Mouse (Mus musculus): ENCODE results near the gene Fhl2. TPM values are rescaled to one million over a fixed set of nuclear protein-coding genes. Genes with fewer than 3 reads are reported as not detected.
A peak's percentile ranks its signal among the peaks of the same experiment; 100 is the strongest.

Gene Fhl2
- polyA plus RNA-seq, 1 experiment from 2014 or later: 2.4 TPM

GRCm38 (mm10) chr1:43163084-43163466, 33.7 kb downstream of the Fhl2 start:
- Histone ChIP-seq H3K4me3 (ENCODE audit: low read depth, low read length) (peak overlapping the region; percentile 56), H3K9me3 (ENCODE audit: low read length) (no peaks in the 10 kb centered on the region), H3K4me2 (ENCODE audit: low read depth, low read length) (peak overlapping the region; percentile 78), H3K27me3 (ENCODE audit: insufficient read depth, low read length) (peaks cover 14% of the 10 kb centered on the region), H3K9ac (replicated peaks) (no peak overlapping the region), H3K27ac (ENCODE audit: low read depth) (no peak overlapping the region), H3K36me3 (replicated peaks; ENCODE audit: insufficient read depth, low read length) (no peaks in the 10 kb centered on the region), H3K4me1 (ENCODE audit: insufficient read depth) (peaks cover 7% of the 10 kb centered on the region)
- WGBS (ENCODE audit: insufficient replicate concordance): 3% methylated on average over 5 of the region's 6 CpGs
- no peak for ATAC-seq
- DNase-seq: no peak
- TF ChIP-seq EP300 (IDR thresholded peaks at IDR 0.05; ENCODE audit: low read depth): no peak
- TF ChIP-seq CTCF (IDR thresholded peaks at IDR 0.05; ENCODE audit: low read depth): no peak

- no peak overlapping the region for H3K9ac ChIP-seq (replicated peaks)
- H3K4me1 ChIP-seq (ENCODE audit: insufficient read depth): peaks cover 7% of the 10 kb centered on the region
- H3K9me3 ChIP-seq (ENCODE audit: low read length): no peaks in the 10 kb centered on the region
- H3K4me3 ChIP-seq (ENCODE audit: low read depth, low read length): no peak overlapping the region
- H3K4me2 ChIP-seq (ENCODE audit: low read depth, low read length): no peak overlapping the region
- ATAC-seq: no peak
- no peak for TF ChIP-seq EP300 (IDR thresholded peaks at IDR 0.05; ENCODE audit: low read depth)
- no peak for TF ChIP-seq CTCF (IDR thresholded peaks at IDR 0.05; ENCODE audit: low read depth)
- H3K27me3 ChIP-seq (ENCODE audit: insufficient read depth, low read length): peaks cover 14% of the 10 kb centered on the region
- H3K36me3 ChIP-seq (replicated peaks; ENCODE audit: insufficient read depth, low read length): no peaks in the 10 kb centered on the region
- WGBS (ENCODE audit: insufficient replicate concordance): 74% methylated on average over 3 of the region's 3 CpGs
- no peak for DNase-seq
- H3K27ac ChIP-seq (ENCODE audit: low read depth): no peak overlapping the region
These were observed 34.4 kb downstream of the Fhl2 start for GRCm38 (mm10) chr1:43162394-43162793.

- Histone ChIP-seq H3K4me2 (ENCODE audit: low read depth, low read length) (no peak overlapping the region), H3K4me3 (ENCODE audit: low read depth, low read length) (no peak overlapping the region), H3K4me1 (ENCODE audit: insufficient read depth) (peaks cover 7% of the 10 kb centered on the region), H3K36me3 (replicated peaks; ENCODE audit: insufficient read depth, low read length) (no peaks in the 10 kb centered on the region), H3K9ac (replicated peaks) (no peak overlapping the region), H3K27me3 (ENCODE audit: insufficient read depth, low read length) (peaks cover 14% of the 10 kb centered on the region), H3K9me3 (ENCODE audit: low read length) (no peaks in the 10 kb centered on the region), H3K27ac (ENCODE audit: low read depth) (no peak overlapping the region)
- TF ChIP-seq CTCF (IDR thresholded peaks at IDR 0.05; ENCODE audit: low read depth) (no peak), EP300 (IDR thresholded peaks at IDR 0.05; ENCODE audit: low read depth) (no peak)
- DNase-seq (no peak), ATAC-seq (no peak)
- 55% methylated on average over 4 of the region's 4 CpGs for WGBS (ENCODE audit: insufficient replicate concordance)
These were observed 37.4 kb downstream of the Fhl2 start for GRCm38 (mm10) chr1:43159429-43159828.

- TF ChIP-seq CTCF (IDR thresholded peaks at IDR 0.05; ENCODE audit: low read depth) (no peak), EP300 (IDR thresholded peaks at IDR 0.05; ENCODE audit: low read depth) (no peak)
- no peaks in the 10 kb centered on the region for H3K9me3 ChIP-seq (ENCODE audit: low read length)
- DNase-seq (no peak), ATAC-seq (no peak)
- no peaks in the 10 kb centered on the region for H3K27me3 ChIP-seq (ENCODE audit: insufficient read depth, low read length)
- no peak overlapping the region for H3K9ac ChIP-seq (replicated peaks)
- no peak overlapping the region for H3K4me3 ChIP-seq (ENCODE audit: low read depth, low read length)
- WGBS (ENCODE audit: insufficient replicate concordance): 67% methylated on average over 2 of the region's 2 CpGs
- H3K4me2 ChIP-seq (ENCODE audit: low read depth, low read length): no peak overlapping the region
- H3K4me1 ChIP-seq (ENCODE audit: insufficient read depth): no peaks in the 10 kb centered on the region
- no peak overlapping the region for H3K27ac ChIP-seq (ENCODE audit: low read depth)
- H3K36me3 ChIP-seq (replicated peaks; ENCODE audit: insufficient read depth, low read length): no peaks in the 10 kb centered on the region
These were observed 38.9 kb downstream of the Fhl2 start for GRCm38 (mm10) chr1:43157907-43158306.

GRCm38 (mm10) chr1:43154491-43154890, 42.3 kb downstream of the Fhl2 start:
- WGBS (ENCODE audit: insufficient replicate concordance): 46% methylated on average over 2 of the region's 2 CpGs
- ATAC-seq (no peak), DNase-seq (no peak)
- no peaks in the 10 kb centered on the region for H3K4me1 ChIP-seq (ENCODE audit: insufficient read depth)
- no peak overlapping the region for H3K27ac ChIP-seq (ENCODE audit: low read depth)
- H3K4me2 ChIP-seq (ENCODE audit: low read depth, low read length): no peak overlapping the region
- TF ChIP-seq EP300 (IDR thresholded peaks at IDR 0.05; ENCODE audit: low read depth) (no peak), CTCF (IDR thresholded peaks at IDR 0.05; ENCODE audit: low read depth) (no peak)
- H3K27me3 ChIP-seq (ENCODE audit: insufficient read depth, low read length): no peaks in the 10 kb centered on the region
- no peaks in the 10 kb centered on the region for H3K36me3 ChIP-seq (replicated peaks; ENCODE audit: insufficient read depth, low read length)
- no peak overlapping the region for H3K4me3 ChIP-seq (ENCODE audit: low read depth, low read length)
- no peaks in the 10 kb centered on the region for H3K9me3 ChIP-seq (ENCODE audit: low read length)
- H3K9ac ChIP-seq (replicated peaks): no peak overlapping the region

GRCm38 (mm10) chr1:43153538-43153937, 43.2 kb downstream of the Fhl2 start:
- 62% methylated on average over 5 of the region's 5 CpGs for WGBS (ENCODE audit: insufficient replicate concordance)
- Histone ChIP-seq H3K27ac (ENCODE audit: low read depth) (no peak overlapping the region), H3K9me3 (ENCODE audit: low read length) (no peaks in the 10 kb centered on the region), H3K9ac (replicated peaks) (no peak overlapping the region), H3K4me1 (ENCODE audit: insufficient read depth) (no peaks in the 10 kb centered on the region), H3K36me3 (replicated peaks; ENCODE audit: insufficient read depth, low read length) (no peaks in the 10 kb centered on the region), H3K4me3 (ENCODE audit: low read depth, low read length) (no peak overlapping the region), H3K4me2 (ENCODE audit: low read depth, low read length) (no peak overlapping the region), H3K27me3 (ENCODE audit: insufficient read depth, low read length) (no peaks in the 10 kb centered on the region)
- no peak for TF ChIP-seq CTCF (IDR thresholded peaks at IDR 0.05; ENCODE audit: low read depth)
- TF ChIP-seq EP300 (IDR thresholded peaks at IDR 0.05; ENCODE audit: low read depth): no peak
- ATAC-seq (no peak), DNase-seq (no peak)

- DNase-seq (no peak), ATAC-seq (no peak)
- no peaks in the 10 kb centered on the region for H3K36me3 ChIP-seq (replicated peaks; ENCODE audit: insufficient read depth, low read length)
- H3K4me1 ChIP-seq (ENCODE audit: insufficient read depth): no peaks in the 10 kb centered on the region
- H3K27me3 ChIP-seq (ENCODE audit: insufficient read depth, low read length): no peaks in the 10 kb centered on the region
- no peak overlapping the region for H3K4me3 ChIP-seq (ENCODE audit: low read depth, low read length)
- no peak overlapping the region for H3K9ac ChIP-seq (replicated peaks)
- no peak for TF ChIP-seq CTCF (IDR thresholded peaks at IDR 0.05; ENCODE audit: low read depth)
- TF ChIP-seq EP300 (IDR thresholded peaks at IDR 0.05; ENCODE audit: low read depth): no peak
- H3K27ac ChIP-seq (ENCODE audit: low read depth): no peak overlapping the region
- H3K9me3 ChIP-seq (ENCODE audit: low read length): no peaks in the 10 kb centered on the region
- WGBS (ENCODE audit: insufficient replicate concordance): 59% methylated on average over 4 of the region's 4 CpGs
- H3K4me2 ChIP-seq (ENCODE audit: low read depth, low read length): no peak overlapping the region
These were observed 44.2 kb downstream of the Fhl2 start for GRCm38 (mm10) chr1:43152626-43153025.

All from liver, postnatal 0 days (tissue).